Mouse (Mus musculus) testis, adult 2 months (tissue): Measurements from ENCODE around the gene Angel2. TPM values are rescaled to one million over a fixed set of nuclear protein-coding genes. Genes with fewer than 3 reads are reported as not detected.

Source experiments
- H3K27ac ChIP-seq: fragments of 200-500 bp; 2 replicates; pipeline ENCODE4 v1.5.1; 2012; ENCODE audit warnings: low read depth, low read length; ENCODE audit not compliant: control insufficient read depth, insufficient read depth
- H3K27me3 ChIP-seq: fragments of 200-500 bp; 2 replicates; pipeline ENCODE4 v1.6.1; 2012; ENCODE audit warnings: mild to moderate bottlenecking, low read length, moderate library complexity; ENCODE audit not compliant: control insufficient read depth, insufficient read depth
- H3K36me3 ChIP-seq: fragments of 200-500 bp; 2 replicates; pipeline ENCODE4 v1.6.1; 2012; ENCODE audit warnings: mild to moderate bottlenecking, low read length; ENCODE audit not compliant: control insufficient read depth, insufficient read depth
- H3K4me1 ChIP-seq: fragments of 200-500 bp; 2 replicates; pipeline ENCODE4 v1.6.1; 2012; ENCODE audit warnings: low read length; ENCODE audit not compliant: control insufficient read depth, insufficient read depth
- H3K4me3 ChIP-seq: fragments of 200-500 bp; 2 replicates; pipeline ENCODE4 v1.5.1; 2012; ENCODE audit warnings: low read depth, mild to moderate bottlenecking, low read length, moderate library complexity, mixed read lengths; ENCODE audit not compliant: control insufficient read depth
- CTCF ChIP-seq: fragments of 200-500 bp; IDR thresholded peaks from 2 replicates; pipeline ENCODE4 v1.5.1; 2012; ENCODE audit warnings: low read depth, mild to moderate bottlenecking, inconsistent platforms, low read length, moderate library complexity; ENCODE audit not compliant: control insufficient read depth, insufficient read depth, insufficient replicate concordance
- POLR2A ChIP-seq: fragments of 200-500 bp; IDR thresholded peaks from 2 replicates; pipeline ENCODE4 v1.6.1; 2012; ENCODE audit warnings: low read depth, mild to moderate bottlenecking, inconsistent platforms, low read length, moderate library complexity; ENCODE audit not compliant: control insufficient read depth
- polyA plus RNA-seq: library from polyadenylated mRNA; depleted of rRNA; stranded (reverse); fragments of >200 nt; gene quantifications from 2 replicates; pipeline ENCODE4 v1.2.3, GENCODE M21; 2012

Angel2 gene
- polyA plus RNA-seq, 1 experiment: 18.6 TPM

GRCm38 (mm10) chr1:190958821-190959220, 33.9 kb downstream of the Angel2 start:
- Histone ChIP-seq H3K27me3 (no peaks in the 10 kb centered on the region), H3K27ac (no peak overlapping the region), H3K4me1 (no peaks in the 10 kb centered on the region), H3K4me3 (no peak overlapping the region), H3K36me3 (no peaks in the 10 kb centered on the region)
- TF ChIP-seq POLR2A (no peak), CTCF (no peak)

DNA sequence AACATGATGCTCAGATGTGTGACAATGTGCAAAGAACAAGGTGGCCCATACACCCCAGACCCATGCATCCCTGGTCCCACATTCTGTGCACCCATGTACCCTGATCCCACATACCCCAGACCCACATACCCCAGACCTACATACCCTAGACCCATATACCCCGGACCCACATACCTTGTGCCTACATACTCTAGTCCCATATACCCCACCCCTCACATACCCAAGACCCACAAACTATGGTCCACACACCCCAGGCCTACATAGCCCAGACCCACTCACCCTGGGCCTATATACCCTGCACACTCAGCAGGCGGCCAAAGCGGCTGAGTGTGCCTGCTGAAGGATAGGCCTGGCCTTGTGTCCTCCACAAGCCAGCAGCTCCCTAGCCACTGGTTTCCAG, 37.8 kb downstream of the Angel2 start:
- Histone ChIP-seq H3K27me3 (no peaks in the 10 kb centered on the region), H3K36me3 (no peaks in the 10 kb centered on the region), H3K4me3 (no peak overlapping the region), H3K4me1 (no peaks in the 10 kb centered on the region; the same call in 1 of the 2 replicates), H3K27ac (no peak overlapping the region)
- TF ChIP-seq POLR2A (no peak), CTCF (no peak)

DNA sequence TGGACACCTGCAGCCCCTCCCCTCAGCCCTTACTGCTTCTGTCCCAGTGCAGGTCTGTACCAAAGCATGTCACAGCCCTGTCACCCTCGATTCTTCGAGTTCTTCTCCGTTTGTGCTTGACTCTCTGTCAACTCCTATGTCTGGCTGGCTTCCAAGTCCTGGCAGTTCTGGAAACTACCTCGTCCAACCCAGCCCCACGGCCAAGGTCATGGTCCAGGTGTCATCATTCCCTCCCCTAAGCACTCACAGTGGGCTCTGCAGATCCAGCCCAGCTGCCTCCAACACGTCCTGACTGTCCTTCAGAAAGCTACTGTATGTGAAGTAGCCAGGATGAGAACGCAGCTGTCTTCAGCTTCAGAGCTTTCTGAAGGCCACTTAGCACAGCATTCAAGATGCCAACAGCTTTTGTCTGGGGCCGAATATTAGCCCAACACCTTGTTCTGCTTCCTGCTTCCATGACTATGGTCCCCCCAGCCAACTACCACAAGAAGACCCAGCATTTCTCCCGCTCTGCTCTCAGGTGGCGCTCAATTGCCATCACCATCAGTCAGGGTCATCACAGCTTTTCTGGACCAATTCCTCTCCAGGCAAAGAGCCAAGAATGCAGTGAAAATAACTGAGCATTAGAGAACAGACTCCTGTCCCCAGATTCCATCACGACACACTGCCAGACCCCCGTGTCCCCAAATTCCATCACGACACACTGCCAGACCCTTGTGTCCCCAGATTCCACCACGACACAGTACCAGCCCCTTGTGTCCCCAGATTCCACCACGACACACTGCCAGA, 40.3 kb downstream of the Angel2 start:
- H3K27me3 ChIP-seq: no peaks in the 10 kb centered on the region
- H3K36me3 ChIP-seq: no peaks in the 10 kb centered on the region
- H3K4me1 ChIP-seq: no peaks in the 10 kb centered on the region; the same call in 1 of the 2 replicates
- no peak overlapping the region for H3K4me3 ChIP-seq
- TF ChIP-seq POLR2A (no peak), CTCF (no peak)
- no peak overlapping the region for H3K27ac ChIP-seq

DNA sequence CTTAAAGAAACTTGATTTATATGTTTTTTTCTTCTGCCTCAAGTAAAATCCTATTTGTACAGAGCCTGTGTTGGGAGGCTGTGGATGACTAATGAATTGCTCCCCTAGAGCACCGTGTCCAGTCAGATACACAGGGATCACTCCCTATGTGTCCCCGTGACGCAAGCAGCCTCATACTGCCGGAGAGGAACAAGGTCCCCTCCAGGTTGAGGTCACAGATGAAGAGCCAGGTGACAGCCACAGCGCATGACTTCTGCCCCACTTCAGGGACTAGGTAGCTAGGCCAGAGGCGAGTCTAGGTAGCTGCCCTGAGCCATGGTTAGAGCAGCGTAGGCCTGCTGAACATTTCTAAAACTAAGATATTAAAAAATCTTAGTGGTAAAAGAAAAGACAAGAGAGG, 43.1 kb downstream of the Angel2 start:
- H3K27me3 ChIP-seq: no peaks in the 10 kb centered on the region
- no peaks in the 10 kb centered on the region for H3K36me3 ChIP-seq
- TF ChIP-seq CTCF: no peak
- no peak for TF ChIP-seq POLR2A
- H3K4me3 ChIP-seq: no peak overlapping the region
- no peak overlapping the region for H3K27ac ChIP-seq
- peaks cover 6% of the 10 kb centered on the region; the same call in 1 of the 2 replicates for H3K4me1 ChIP-seq

DNA sequence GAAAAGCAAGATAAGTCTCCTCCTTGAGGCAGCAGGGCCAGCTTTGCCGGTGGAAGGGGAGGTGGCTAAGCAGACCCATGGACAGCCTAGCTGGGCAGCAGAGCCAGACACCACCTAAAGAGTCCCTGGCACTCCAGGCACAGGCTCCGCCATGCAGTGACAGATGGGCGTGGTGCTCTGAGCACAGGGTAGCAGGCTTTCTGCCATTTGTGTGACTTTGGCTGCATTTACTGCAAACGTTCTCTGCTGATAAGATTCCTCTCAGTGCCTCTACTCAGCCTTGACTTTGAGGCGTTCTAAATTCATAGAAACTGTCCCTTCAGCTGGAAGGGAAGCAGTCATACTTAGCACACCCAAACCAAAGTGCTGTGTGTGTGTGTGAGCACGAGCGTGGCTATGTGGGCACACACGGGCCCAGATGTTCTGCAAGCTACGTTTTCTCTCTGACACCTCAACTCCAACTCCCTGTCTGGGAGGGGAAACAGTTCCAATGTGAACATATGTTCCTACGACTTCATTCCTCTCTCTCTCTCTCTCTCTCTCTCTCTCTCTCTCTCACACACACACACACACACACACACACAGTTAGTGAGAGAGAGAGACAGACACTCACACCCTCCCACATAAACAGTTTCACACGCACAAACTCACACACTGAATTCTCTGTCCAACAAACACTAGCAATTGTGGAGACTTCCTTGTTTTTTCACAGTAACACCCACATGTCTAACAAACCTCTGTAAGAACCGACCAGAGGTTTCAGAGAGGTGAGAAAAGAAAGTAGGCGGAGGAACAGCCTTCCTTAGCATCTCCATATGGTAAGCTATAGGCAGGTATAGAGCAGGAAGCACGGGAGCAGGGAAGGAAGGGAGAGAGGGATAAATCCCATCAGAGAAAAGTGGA, 47.0 kb downstream of the Angel2 start:
- no peak overlapping the region for H3K27ac ChIP-seq
- no peak for TF ChIP-seq CTCF
- no peak for TF ChIP-seq POLR2A
- peaks cover 8% of the 10 kb centered on the region; the same call in 1 of the 2 replicates for H3K4me1 ChIP-seq
- H3K4me3 ChIP-seq: no peak overlapping the region
- no peaks in the 10 kb centered on the region for H3K36me3 ChIP-seq
- no peaks in the 10 kb centered on the region for H3K27me3 ChIP-seq

GRCm38 (mm10) chr1:190972612-190973192, 47.8 kb downstream of the Angel2 start:
- Histone ChIP-seq H3K27ac (no peak overlapping the region), H3K27me3 (no peaks in the 10 kb centered on the region), H3K4me3 (no peak overlapping the region), H3K36me3 (no peaks in the 10 kb centered on the region), H3K4me1 (peaks cover 8% of the 10 kb centered on the region; the same call in 1 of the 2 replicates)
- TF ChIP-seq POLR2A (no peak), CTCF (no peak)

- Histone ChIP-seq H3K27ac (no peak overlapping the region), H3K36me3 (no peaks in the 10 kb centered on the region), H3K27me3 (no peaks in the 10 kb centered on the region; the same call in 1 of the 2 replicates), H3K4me1 (peaks cover 14% of the 10 kb centered on the region), H3K4me3 (no peak overlapping the region; the same call in 1 of the 2 replicates)
- TF ChIP-seq POLR2A (no peak), CTCF (no peak)
Measured at GRCm38 (mm10) chr1:190974191-190974590, 49.3 kb downstream of the Angel2 start.
